ENCODE assay signal across 11 mouse cellular contexts in genomic region chr13:78629041-78629727, GRCm38 (mm10).
A peak's percentile ranks its signal among the peaks of the same experiment; 100 is the strongest.
DNase-seq lines count a peak whose midpoint lies in the region; ATAC-seq and TF ChIP-seq lines count a peak whose summit lies in the region.
"Had no signal": no experiment of that assay in that cellular context is flagged by ENCODE, and none has a peak within 500 bp of the region (broad histone marks: within the 10 kb centered on the region; RNA-seq: fewer than 3 reads in every experiment).

No protein-coding gene starts in this region.

- no peaks in the 10 kb centered on the region for H3K27me3 ChIP-seq in hindbrain, embryonic 10.5 days (ENCODE audit: insufficient read depth, poor library complexity, severe bottlenecking)
- H3K27me3 ChIP-seq in hindbrain, embryonic 12.5 days: no peaks in the 10 kb centered on the region
- H3K27me3 ChIP-seq in midbrain, embryonic 10.5 days (ENCODE audit: low read depth, poor library complexity, severe bottlenecking): no peaks in the 10 kb centered on the region
- no peaks in the 10 kb centered on the region for H3K27me3 ChIP-seq in midbrain, embryonic 15.5 days (replicated peaks)
- no peaks in the 10 kb centered on the region for H3K27me3 ChIP-seq in heart, embryonic 11.5 days (ENCODE audit: control insufficient read depth, insufficient read depth, low read length)

- H3K27ac ChIP-seq in hindbrain, embryonic 10.5 days: no peak overlapping the region
- no peak overlapping the region for H3K27ac ChIP-seq in hindbrain, embryonic 12.5 days
- no peak overlapping the region; the same call in 1 of the 2 replicates for H3K27ac ChIP-seq in midbrain, embryonic 10.5 days (replicated peaks)
- H3K27ac ChIP-seq in midbrain, embryonic 15.5 days: no peak overlapping the region
- H3K27ac ChIP-seq in gastrocnemius, adult 2 months: no peak overlapping the region
- no peak overlapping the region for H3K27ac ChIP-seq in heart, embryonic 11.5 days (ENCODE audit: low read depth, low read length)

- ATAC-seq in hindbrain, embryonic 12.5 days (ENCODE audit: low FRiP score): no peak
- ATAC-seq in midbrain, embryonic 15.5 days (replicated peaks): no peak
- ATAC-seq in heart, embryonic 11.5 days (replicated peaks; ENCODE audit: insufficient number of reproducible peaks, low FRiP score, low TSS enrichment): no peak

- peaks cover 9% of the 10 kb centered on the region; the same call in 1 of the 2 replicates for H3K4me1 ChIP-seq in hindbrain, embryonic 10.5 days (replicated peaks)
- H3K4me1 ChIP-seq in hindbrain, embryonic 12.5 days: no peaks in the 10 kb centered on the region
- H3K4me1 ChIP-seq in midbrain, embryonic 10.5 days: peaks cover 9% of the 10 kb centered on the region
- no peaks in the 10 kb centered on the region for H3K4me1 ChIP-seq in midbrain, embryonic 15.5 days
- no peaks in the 10 kb centered on the region for H3K4me1 ChIP-seq in heart, embryonic 11.5 days (ENCODE audit: control insufficient read depth, insufficient read depth, low read length)

- no peak overlapping the region for H3K4me2 ChIP-seq in hindbrain, embryonic 12.5 days (replicated peaks)
- no peak overlapping the region for H3K4me2 ChIP-seq in midbrain, embryonic 15.5 days
- no peak overlapping the region for H3K4me2 ChIP-seq in heart, embryonic 11.5 days

- intact Hi-C loops in gastrocnemius, adult 2 months (cut with DNase I): no loop called here

- no peak for TF ChIP-seq CTCF in gastrocnemius, adult 2 months (IDR thresholded peaks at IDR 0.05)

- peak; percentile 35 for DNase-seq in hindbrain, embryonic 10.5 days (ENCODE audit: low spot score)
- peak; percentile 40 for DNase-seq in midbrain, embryonic 10.5 days (ENCODE audit: low spot score)
- peak; percentile 67 for DNase-seq in hindlimb bud, embryonic 11.5 days (ENCODE audit: extremely low spot score, low read depth, low spot score)
- DNase-seq in yolk sac, embryonic 10.5 days (ENCODE audit: low spot score): peak; percentile 18
- no peak for DNase-seq in gastrocnemius, adult 2 months
- DNase-seq: cerebellum, adult 11 months; kidney, postnatal 14 days; thymus, postnatal 36 days had no signal

- 35% methylated on average over 10 of the region's 10 CpGs for WGBS in hindbrain, embryonic 10.5 days
- 30% methylated on average over 10 of the region's 10 CpGs for WGBS in hindbrain, embryonic 12.5 days
- WGBS in midbrain, embryonic 10.5 days: 28% methylated on average over 10 of the region's 10 CpGs
- WGBS in midbrain, embryonic 15.5 days: 30% methylated on average over 10 of the region's 10 CpGs
- WGBS in heart, embryonic 11.5 days (ENCODE audit: insufficient replicate concordance): 48% methylated on average over 10 of the region's 10 CpGs

- no peak overlapping the region for H3K4me3 ChIP-seq in hindbrain, embryonic 10.5 days
- H3K4me3 ChIP-seq in hindbrain, embryonic 12.5 days: no peak overlapping the region
- no peak overlapping the region for H3K4me3 ChIP-seq in midbrain, embryonic 10.5 days
- H3K4me3 ChIP-seq in midbrain, embryonic 15.5 days: no peak overlapping the region
- no peak overlapping the region for H3K4me3 ChIP-seq in gastrocnemius, adult 2 months
- no peak overlapping the region for H3K4me3 ChIP-seq in heart, embryonic 11.5 days (ENCODE audit: low read depth, low read length)

- H3K36me3 ChIP-seq in hindbrain, embryonic 10.5 days: no peaks in the 10 kb centered on the region
- no peaks in the 10 kb centered on the region for H3K36me3 ChIP-seq in hindbrain, embryonic 12.5 days
- no peaks in the 10 kb centered on the region for H3K36me3 ChIP-seq in midbrain, embryonic 10.5 days
- no peaks in the 10 kb centered on the region for H3K36me3 ChIP-seq in midbrain, embryonic 15.5 days (replicated peaks)
- H3K36me3 ChIP-seq in heart, embryonic 11.5 days (ENCODE audit: control insufficient read depth, insufficient read depth, low read length): no peaks in the 10 kb centered on the region

- H3K9me3 ChIP-seq in hindbrain, embryonic 10.5 days: no peaks in the 10 kb centered on the region
- no peaks in the 10 kb centered on the region; the same call in 1 of the 2 replicates for H3K9me3 ChIP-seq in hindbrain, embryonic 12.5 days (replicated peaks)
- no peaks in the 10 kb centered on the region for H3K9me3 ChIP-seq in midbrain, embryonic 10.5 days (replicated peaks)
- no peaks in the 10 kb centered on the region for H3K9me3 ChIP-seq in midbrain, embryonic 15.5 days
- no peaks in the 10 kb centered on the region for H3K9me3 ChIP-seq in heart, embryonic 11.5 days (replicated peaks; ENCODE audit: control insufficient read depth, low read length)

- no peak overlapping the region for H3K9ac ChIP-seq in hindbrain, embryonic 12.5 days
- H3K9ac ChIP-seq in midbrain, embryonic 15.5 days: no peak overlapping the region
- no peak overlapping the region for H3K9ac ChIP-seq in heart, embryonic 11.5 days (ENCODE audit: low read depth, low read length)
